Mouse (Mus musculus) megakaryocyte, adult 5-6 weeks (primary cell): Measurements from ENCODE around the gene Sox30. TPM values are rescaled to one million over a fixed set of nuclear protein-coding genes. Genes with fewer than 3 reads are reported as not detected.
"Not testable (repeated sequence)": the region's sequence is repeated elsewhere in the genome, so short reads cannot be mapped to it uniquely, and the experiment has no call there.

Experiments used
- ATAC-seq: 2 replicates; pipeline ENCODE4 v1.8.0; 2016; ENCODE audit warnings: mild to moderate bottlenecking, inconsistent platforms; ENCODE audit not compliant: poor library complexity, severe bottlenecking
- total RNA-seq, 2 experiments: library from RNA; stranded (forward) in 1 of 2; stranded (reverse) in 1 of 2; fragments of 153-499, 151-499 nt in 1 of 2; fragments of 221-1000, 200-1000 nt in 1 of 2; gene quantifications; 2 replicates each; pipeline versions ENCODE4 v1.2.3 to v1.2.4; 2015 to 2017

Gene Sox30
- total RNA-seq, 2 experiments from 2014 or later, result not detected

DNA sequence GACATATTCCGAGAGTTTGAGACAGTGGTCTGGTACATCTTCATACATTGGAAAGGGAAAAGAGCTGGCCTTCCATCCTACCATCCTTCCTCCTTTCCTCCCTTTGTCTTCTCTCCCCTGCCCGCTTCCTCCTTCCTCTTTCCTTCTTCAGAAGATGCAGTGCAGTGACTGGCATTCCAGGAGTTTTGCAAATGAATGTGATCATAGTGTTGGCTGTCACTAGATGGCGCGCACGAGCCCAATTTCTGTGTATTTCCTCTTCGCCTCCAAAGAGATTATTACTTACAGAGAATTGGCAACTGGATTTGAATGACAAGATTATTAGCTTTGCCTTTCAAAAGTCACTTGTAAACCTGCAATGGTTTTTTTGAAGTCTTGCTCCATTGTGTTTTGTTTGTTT, 36.0 kb downstream of the Sox30 start:
- peak; percentile 73 for ATAC-seq

DNA sequence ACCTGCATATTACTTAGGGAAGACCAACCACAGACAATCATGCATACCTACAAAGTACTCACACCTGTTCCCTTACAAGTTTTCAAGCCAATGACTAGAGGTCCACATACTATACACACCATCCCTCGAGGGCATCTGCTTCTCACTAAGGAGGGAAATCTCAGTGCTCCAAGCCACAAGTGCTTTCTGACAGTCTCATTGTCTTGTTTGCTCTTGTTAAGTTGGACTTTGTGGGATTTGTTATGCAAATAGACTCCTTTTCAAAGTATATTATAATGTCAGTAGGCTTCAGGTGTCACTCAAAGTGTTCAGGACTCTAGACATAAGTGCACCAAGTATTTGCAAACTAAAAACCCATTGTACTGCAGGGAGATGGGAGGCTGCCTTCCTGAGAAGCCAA, 40.1 kb downstream of the Sox30 start:
- ATAC-seq, result no peak

DNA sequence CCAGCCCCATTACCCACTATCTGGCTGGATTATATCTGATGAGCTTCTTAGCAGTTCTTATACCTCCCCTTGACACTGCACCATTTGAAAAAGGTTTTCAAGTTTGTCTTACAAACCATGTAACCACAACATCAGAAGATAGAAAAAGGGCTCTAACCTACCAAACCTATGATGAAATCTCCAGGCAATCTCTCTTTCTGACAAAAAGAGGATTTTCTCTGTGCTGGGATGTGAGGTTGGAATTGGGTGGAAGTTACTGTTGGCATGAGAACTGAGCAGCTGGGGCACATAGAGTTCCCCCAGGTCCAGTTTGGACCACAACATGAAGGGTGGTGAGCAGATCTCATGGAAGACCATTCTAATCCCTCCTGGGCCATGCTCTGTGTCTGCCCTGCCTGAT, 41.7 kb downstream of the Sox30 start:
- no peak for ATAC-seq

DNA sequence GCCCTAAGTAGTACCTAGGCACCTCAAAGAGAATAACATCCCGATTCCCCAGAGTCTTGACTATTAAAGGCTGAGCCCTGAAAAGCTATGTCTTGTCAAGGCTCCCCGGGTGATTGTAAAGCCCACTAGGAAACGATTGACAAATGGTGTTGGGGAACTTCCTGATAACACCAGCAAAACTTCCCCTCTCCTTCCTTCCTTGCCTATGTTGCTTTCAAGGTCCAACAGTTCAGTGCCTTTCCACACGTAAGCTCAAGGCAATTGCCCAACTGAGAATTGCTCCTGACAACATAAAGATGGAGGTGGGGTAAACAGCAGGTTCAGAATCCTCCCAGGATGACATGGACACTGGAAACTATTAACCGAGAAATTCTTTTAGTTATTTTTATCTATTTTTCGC, 42.9 kb downstream of the Sox30 start:
- peak; percentile 70 for ATAC-seq

GRCm38 (mm10) chr11:46025962-46026392, 45.9 kb downstream of the Sox30 start:
- ATAC-seq, result no peak

DNA sequence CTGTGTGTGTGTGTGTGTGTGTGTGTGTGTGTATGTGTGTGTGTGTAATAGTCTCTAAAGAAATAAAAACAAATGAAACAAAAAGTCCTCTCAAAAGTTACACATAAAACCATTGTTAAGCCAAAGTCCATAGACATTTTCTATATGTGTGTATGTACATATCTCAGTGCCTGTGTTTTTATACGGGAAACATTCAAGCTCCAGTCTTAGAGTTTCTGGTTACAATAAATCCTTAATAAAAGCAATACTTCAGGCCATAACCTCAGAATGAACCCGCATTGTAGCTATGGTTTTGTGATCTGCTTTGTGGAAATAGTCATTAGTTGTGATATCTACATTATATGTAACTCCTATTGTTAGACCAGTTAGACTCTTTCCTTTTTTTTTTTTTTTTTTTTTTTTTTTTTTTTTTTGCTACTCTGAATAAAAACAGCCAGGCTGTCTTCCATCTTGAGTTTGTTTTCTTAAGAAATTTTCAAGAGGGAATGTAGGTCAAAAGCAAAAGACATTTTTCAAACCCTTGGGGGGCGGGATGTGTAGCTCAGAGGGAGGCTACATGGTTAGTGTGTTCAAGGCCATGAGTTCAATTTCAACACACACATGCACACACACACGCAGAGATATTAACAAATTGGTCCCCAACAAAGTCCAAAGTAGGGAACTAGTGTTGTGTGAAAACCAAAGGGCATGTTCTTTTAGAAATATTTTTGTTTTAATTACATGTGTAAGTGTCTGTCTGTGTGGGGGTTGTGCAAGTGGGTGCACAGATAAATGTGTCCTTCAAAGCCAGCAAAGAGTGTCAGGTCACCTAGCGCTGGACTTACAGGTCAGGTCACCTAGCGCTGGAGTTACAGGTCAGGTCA, 48.1 kb downstream of the Sox30 start:
- ATAC-seq, result no peak

- no peak for ATAC-seq
Measured at GRCm38 (mm10) chr11:46029485-46029884, 49.4 kb downstream of the Sox30 start.

DNA sequence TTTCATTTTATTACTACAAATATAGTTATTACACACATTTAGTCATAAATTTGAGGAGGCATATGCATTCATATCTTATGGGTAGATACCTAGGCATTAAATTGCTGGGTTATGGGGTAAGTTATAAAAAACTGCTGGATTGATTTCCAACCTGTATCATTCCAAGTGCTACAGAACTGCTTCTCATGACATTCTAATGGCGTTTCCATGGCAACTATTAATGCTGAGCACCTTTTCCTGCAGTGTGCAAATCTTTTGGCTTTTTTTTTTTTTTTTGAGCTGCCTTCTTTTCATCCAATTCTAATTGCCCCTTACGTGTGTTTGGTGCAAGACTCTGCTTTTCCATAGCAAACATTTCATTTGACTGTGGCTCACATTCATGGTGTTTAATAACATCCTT, 49.9 kb downstream of the Sox30 start:
- ATAC-seq, result no peak

DNA sequence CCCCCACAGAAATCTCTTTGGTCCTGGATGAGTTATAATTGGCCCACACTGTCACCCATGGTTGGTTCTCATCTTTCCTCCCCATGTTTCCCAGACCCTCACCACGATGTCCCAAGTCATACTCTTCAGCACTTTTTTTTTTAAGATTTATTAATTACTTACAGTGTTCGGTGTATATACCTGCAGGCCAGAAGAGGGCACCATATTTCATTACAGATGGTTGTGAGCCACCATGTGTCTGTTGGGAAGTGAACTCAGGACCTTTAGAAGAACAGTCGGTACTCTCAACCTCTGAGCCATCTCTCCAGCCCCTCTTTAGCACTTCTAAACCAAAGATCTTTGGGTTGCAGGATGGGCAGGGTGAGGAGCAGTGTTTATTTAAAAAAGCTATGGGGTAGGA, 51.4 kb downstream of the Sox30 start:
- ATAC-seq, result no peak

GRCm38 (mm10) chr11:46032956-46033355, 52.8 kb downstream of the Sox30 start:
- no peak for ATAC-seq

GRCm38 (mm10) chr11:46036374-46036773, 56.3 kb downstream of the Sox30 start:
- no peak for ATAC-seq

- ATAC-seq, result no peak
Measured at GRCm38 (mm10) chr11:46038901-46039300, 58.8 kb downstream of the Sox30 start.

DNA sequence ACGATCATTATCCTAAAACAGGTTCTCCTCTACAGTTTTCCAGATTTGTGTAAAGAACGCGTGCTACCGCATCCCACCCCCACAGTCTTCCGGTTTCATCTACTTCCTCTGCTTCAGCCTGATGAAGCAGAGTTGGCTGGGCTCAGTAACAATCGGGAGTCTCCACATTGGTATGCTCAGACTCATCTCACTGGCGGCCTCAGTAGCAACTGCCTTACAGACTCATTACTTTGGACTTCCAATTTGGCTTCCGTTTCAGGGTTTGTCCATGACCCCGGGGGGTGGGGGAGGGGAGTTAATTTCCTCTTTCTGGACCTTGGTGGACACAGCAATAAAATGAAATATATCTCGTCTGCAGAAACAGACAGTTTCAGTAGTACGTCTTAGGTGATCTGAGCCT, 59.2 kb downstream of the Sox30 start:
- no peak for ATAC-seq

DNA sequence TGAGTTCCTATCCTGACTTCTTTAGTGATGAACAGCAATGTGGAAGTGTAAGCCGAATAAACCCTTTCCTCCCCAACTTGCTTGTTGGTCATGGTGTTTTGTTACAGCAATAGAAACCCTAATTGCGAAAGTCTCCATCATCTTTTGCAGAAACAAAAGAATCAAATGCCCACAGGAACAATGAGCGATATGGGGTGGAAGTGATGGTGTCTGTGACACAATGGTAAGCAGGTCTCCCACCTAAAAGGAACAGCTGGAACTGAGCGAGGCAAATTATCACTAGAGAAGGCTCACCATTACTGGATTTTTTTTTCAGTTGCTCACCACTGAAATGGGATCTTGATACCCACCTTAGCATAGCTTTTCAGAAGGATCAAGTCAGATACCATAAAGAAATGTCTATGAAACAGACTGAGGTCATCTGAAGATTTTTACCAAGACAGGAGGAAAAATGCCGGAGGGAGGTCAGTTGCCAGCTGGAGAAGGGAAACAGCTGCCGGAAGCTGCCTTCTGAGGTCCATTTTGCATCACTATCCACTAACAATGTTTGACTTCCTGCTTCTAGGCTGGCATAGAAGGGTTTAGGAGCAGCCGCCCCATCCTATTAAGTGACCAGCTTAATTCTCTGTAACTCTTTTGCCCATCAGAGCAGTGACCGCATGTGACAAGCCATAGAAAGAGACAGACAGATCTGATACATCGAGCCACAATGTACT, 60.9 kb downstream of the Sox30 start:
- ATAC-seq, result no peak

- no peak for ATAC-seq
Measured at GRCm38 (mm10) chr11:46041607-46042267, 61.6 kb downstream of the Sox30 start.

DNA sequence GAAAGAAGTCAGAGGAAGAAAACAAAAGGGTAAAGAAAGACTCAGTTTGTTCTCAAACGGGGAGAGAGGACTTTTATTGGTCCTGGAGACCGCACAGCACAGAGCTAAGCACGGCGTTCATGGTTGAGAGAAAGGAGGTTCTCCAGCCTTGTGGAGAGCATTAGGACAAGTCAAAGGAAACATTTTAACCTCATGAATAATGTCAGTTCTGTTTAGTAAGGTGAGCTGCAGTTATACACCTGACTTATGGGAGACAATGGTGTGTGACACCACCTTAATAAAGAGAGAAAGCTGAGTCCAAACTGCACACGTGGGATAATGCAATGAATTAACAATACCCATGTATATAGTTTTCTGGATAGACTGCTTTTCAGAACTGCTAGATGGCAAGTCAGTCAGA, 64.7 kb downstream of the Sox30 start:
- ATAC-seq, result no peak

DNA sequence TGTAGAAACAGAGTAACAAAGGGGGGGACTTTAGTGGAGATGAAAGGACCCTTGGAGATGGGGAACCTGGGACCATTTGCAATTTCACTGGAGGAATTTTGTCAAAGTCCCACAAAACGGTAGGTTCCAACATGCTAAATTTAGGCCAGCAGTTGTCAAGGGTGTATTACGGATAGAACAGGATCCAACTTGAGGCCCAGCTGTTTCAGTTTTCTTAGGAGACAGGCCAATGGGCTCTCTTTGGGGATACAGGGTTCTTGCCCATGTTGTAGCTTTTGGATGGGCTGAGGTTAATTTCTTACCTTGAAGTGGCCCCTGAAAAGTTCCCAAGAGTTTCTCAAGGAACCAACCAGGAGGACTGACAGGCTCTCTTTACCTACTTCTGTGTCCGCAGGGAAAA, 67.2 kb downstream of the Sox30 start:
- ATAC-seq, result no peak

DNA sequence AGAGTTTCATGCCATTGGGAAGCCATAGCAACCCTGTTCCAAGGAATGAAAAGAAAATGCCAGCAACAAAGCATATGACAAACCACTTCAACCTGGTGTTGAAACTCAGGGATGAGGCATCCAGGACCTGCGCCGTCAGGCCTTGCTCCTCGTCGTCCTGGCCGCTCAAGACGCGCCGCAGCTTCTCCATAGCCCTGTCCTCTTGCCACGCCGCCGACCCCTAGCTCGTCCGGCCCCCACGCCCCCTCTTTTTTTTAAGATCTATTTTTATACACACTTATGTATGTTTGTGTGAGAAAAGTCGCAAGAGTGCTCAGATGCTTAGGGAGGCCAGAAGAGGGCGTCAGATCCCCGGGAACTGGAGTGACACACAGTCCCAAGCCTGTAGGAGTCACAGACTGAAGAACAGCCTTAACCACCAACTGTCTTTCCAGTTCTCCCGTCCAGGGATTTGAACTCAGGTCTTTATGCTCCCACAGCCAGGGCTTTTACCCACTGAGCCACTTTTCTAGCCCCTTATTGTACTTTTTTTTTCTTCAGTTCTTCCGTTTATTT, 72.1 kb downstream of the Sox30 start, which contains the start of gene Gm12166:
TSS of gene Gm12166 (minus strand) at position 217 of the 555 bp plus-strand sequence.
- ATAC-seq, result peak; percentile 74

GRCm38 (mm10) chr11:46053457-46053856, 73.3 kb downstream of the Sox30 start:
- ATAC-seq, result not testable (repeated sequence)

DNA sequence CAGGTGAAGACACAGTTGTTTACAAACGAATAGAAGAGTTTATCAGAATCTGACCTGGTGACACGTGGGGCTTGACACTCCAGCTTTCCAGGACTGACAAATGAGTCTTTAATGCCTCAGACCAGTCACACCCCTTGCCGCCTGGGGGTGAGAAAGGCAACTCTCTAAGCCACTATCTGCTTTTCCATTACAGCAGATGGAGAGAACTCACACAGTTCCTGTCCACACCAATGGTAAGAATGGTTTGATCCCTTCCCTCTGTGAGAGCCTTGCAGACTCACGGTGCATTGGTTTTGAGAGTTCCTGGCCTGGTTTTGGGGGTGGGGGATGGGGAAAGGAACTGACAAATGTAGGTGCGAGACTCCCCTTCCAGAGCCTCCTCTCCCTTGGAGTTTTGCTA, 74.2 kb downstream of the Sox30 start:
- no peak for ATAC-seq
